Mouse (Mus musculus) neutrophil, adult 5-6 weeks (primary cell): ENCODE results near the gene Map2. TPM values are rescaled to one million over a fixed set of nuclear protein-coding genes. Genes with fewer than 3 reads are reported as not detected.

Experiments
- ATAC-seq: fragments of 151-379, 151-347 bp; 2 replicates; pipeline ENCODE4 v1.8.0; 2017; ENCODE audit warnings: mild to moderate bottlenecking, moderate TSS enrichment; ENCODE audit not compliant: insufficient number of reproducible peaks, poor library complexity, low FRiP score, severe bottlenecking; ENCODE audit errors: extremely low read depth
- total RNA-seq: library from RNA; stranded (forward); fragments of 200-1000 nt; gene quantifications from 2 replicates; pipeline ENCODE4 v1.2.3, GENCODE M21; 2017

Gene Map2
- total RNA-seq, 1 experiment from 2014 or later = 1.2 TPM

GRCm38 (mm10) chr1:66361799-66362198 lies 186.7 kb downstream of the Map2 start:
- no peak for ATAC-seq

- no peak for ATAC-seq
These were observed 188.2 kb downstream of the Map2 start for GRCm38 (mm10) chr1:66363285-66363684.

- ATAC-seq = no peak
These were observed 189.3 kb downstream of the Map2 start for GRCm38 (mm10) chr1:66364386-66364785.

- ATAC-seq = no peak
These were observed 190.5 kb downstream of the Map2 start for GRCm38 (mm10) chr1:66365600-66365999.

- ATAC-seq = no peak
These were observed 194.4 kb downstream of the Map2 start for GRCm38 (mm10) chr1:66369486-66369885.

GRCm38 (mm10) chr1:66371371-66371770 lies 196.3 kb downstream of the Map2 start:
- no peak for ATAC-seq

- no peak for ATAC-seq
These were observed 211.2 kb downstream of the Map2 start for GRCm38 (mm10) chr1:66386321-66386720.

GRCm38 (mm10) chr1:66386751-66387452 lies 211.8 kb downstream of the Map2 start:
- ATAC-seq = no peak

- no peak for ATAC-seq
These were observed 213.5 kb downstream of the Map2 start for GRCm38 (mm10) chr1:66388561-66388960.

GRCm38 (mm10) chr1:66394944-66395637 lies 220.0 kb downstream of the Map2 start:
- ATAC-seq = no peak

- no peak for ATAC-seq
These were observed 220.8 kb downstream of the Map2 start for GRCm38 (mm10) chr1:66395826-66396225.

GRCm38 (mm10) chr1:66401902-66402301 lies 226.8 kb downstream of the Map2 start:
- no peak for ATAC-seq

- no peak for ATAC-seq
These were observed 232.3 kb downstream of the Map2 start for GRCm38 (mm10) chr1:66407270-66407967.

- no peak for ATAC-seq
These were observed 243.3 kb downstream of the Map2 start for GRCm38 (mm10) chr1:66418360-66418759.

GRCm38 (mm10) chr1:66426073-66426472 lies 251.0 kb downstream of the Map2 start:
- ATAC-seq = no peak

- ATAC-seq = no peak
These were observed 255.9 kb downstream of the Map2 start for GRCm38 (mm10) chr1:66430962-66431361.

GRCm38 (mm10) chr1:66431472-66431871 lies 256.4 kb downstream of the Map2 start:
- ATAC-seq = no peak

- ATAC-seq = no peak
These were observed 263.0 kb downstream of the Map2 start for GRCm38 (mm10) chr1:66438069-66438468.

GRCm38 (mm10) chr1:66442922-66443321 lies 267.8 kb downstream of the Map2 start:
- no peak for ATAC-seq

GRCm38 (mm10) chr1:66449471-66449870 lies 274.4 kb downstream of the Map2 start:
- ATAC-seq = no peak
